Mouse (Mus musculus) thymus, postnatal 10 days (tissue): ENCODE results near the gene Arhgap29.

Experiments
- DNase-seq, 2 experiments: peaks; one replicate each; pipeline ENCODE4 v3.0.0; 2021; ENCODE audit warnings: low spot score in 2 of 2

Gene Arhgap29

DNA sequence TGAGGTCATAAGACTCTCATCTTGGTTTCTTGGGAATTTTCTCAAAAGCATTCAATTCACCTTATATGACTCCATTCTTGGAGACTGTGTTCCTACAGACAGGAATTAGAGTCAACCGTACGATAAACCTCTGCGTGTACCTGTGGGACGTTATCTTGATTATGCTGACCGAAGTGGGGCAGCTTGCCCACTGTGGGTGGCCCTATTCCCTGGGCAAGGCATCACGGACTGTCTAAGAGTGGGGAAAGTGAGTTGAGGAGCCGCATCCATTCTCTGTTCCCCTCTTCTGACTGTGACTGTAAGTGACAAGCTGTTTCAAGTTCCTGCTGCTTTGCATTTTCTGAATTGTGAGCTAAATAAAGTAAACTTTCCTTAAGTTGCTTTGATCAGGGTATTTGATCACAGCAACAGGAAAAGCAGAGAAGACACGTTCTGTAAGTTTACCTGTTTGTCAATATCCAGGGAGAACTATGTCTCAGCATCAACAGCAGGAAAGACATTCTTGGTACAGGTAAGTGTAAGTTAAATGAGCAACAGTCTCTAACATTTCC is at the start of gene Arhgap29:
Gene Arhgap29, plus strand, starts transcription at position 501 of the 551 bp plus-strand sequence.
- DNase-seq, result no peak

DNA sequence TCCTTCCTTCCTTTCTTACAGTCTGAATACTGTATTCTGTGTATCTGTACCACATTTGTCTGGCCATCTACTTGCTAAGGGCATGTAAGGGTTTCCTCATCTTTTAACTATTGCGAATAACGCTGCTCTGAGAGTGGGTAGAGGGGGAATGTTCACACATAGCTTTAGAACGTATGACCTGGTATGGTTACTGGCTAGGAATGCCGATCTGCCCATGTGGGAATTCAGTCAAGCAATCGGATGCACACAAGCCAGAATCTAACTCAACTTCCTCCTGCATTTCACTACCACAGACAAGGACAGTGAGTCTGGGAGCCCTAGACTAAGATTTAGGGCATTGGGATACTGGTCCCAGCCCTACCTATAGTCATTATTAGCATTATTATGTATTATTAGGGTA is 49.6 kb upstream of the Arhgap29 start:
- no peak for DNase-seq

DNA sequence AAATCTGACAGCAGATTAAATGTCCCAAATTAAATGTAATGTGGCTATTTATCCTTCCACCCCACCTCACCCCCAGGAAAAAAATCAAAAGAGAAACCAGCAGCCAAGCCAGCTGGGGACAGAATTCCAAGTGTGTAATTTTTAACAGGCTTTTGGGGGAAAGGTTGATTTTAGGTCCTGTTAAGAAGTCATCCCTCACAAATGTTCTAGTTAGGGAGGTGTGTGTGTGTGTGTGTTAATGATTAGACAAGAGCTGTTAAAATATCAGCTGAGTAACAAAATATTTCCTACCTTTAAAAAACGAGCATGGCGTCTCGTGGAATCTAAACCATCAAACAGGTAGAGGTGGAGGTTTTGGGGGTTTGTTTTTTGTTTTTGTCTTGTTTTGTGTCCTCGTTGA is 49.1 kb upstream of the Arhgap29 start:
- DNase-seq, result no peak

DNA sequence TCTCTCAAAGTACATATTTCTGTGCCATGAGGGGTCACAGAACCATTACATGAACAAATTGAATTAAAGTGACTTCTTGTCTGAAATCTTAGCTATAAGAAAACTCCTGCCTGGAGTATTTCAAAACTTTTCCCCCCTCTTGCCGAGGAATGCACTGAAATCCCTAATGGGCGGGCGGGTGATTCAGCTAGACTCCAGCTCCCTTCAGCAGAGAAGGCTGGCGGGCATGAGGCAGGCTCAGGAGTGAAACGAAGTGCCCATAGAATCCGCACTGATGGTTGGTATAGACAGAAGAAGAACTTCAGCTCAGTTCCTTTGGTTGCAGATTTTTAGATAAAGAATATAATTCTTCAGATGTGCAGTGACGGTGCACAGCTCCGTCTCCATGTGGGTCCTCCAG is 48.6 kb upstream of the Arhgap29 start:
- no peak for DNase-seq

DNA sequence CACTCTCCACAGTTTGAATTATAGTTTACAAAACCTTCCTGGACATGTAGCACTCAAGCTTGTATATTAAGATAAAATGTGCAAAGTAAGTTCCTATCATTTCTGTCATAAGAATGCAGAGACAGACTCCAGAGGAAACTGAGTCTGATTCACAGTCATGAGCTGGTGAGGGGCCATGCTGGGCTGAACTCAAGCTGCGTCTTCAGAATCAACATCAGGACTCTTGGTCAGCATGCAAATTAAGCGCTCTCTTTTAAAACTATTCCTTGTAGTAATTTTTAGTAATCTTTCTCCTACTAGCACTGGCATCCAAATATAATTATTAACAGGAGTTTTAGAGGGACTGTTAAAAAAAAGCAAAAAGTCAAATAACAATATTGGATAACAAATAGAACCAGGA is 47.9 kb upstream of the Arhgap29 start:
- no peak for DNase-seq

DNA sequence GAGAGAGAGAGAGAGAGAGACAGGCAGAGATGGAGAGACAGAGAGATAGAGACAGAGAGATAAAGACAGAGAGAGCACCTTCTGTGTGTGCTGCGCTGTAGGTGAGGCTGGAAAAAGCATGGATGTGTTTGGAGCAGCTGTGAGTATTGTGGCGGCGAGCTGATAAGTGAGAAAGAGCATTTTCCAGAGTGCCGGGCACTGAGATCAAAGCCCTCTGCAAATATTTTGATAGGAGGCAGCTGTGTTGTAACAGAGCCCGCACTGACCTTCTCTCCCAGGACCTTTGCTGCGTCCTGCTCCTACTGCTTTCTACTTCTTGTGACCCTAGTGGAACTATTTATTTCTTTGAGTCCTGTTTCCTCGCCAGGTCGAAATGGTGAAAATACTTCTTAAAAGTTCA is 45.7 kb upstream of the Arhgap29 start:
- no peak for DNase-seq

DNA sequence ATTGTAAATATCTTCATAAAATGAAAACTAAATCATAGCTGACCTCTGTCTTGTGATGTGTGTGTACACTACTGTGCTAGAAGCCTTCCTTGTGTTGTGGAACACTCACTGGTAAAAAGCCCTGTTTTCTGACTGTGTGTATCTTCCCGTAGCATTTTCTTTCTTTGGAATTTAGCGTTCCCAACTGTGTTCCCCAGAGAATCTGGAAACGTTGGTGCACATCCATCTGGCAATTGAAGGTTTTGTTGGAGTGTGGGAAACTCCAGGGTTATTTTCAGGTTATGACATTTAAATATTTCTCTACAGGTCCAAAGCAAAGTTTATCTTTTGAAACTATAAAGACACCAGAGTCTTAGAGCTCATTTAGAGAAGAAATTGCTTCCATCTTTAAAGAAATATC is 43.2 kb upstream of the Arhgap29 start:
- no peak for DNase-seq

DNA sequence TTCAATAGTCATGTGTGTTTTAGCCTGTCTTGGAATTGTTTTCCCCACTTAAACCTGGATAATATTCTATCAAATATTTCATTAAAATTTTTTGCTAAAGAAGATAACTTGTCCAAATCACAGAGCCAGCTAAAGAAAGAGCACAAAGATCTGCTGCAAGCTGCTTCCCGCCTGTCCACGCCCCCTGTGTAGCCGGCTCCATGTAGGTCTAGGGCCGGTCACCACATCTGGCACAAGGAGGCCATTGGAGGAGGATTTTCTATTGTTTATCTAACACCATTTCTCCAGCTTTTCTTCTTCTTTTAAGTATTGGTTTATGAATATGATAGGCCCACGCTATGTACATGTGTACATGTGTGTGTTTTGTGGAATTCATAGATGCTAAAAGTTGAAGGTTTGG is 38.9 kb upstream of the Arhgap29 start:
- no peak for DNase-seq

DNA sequence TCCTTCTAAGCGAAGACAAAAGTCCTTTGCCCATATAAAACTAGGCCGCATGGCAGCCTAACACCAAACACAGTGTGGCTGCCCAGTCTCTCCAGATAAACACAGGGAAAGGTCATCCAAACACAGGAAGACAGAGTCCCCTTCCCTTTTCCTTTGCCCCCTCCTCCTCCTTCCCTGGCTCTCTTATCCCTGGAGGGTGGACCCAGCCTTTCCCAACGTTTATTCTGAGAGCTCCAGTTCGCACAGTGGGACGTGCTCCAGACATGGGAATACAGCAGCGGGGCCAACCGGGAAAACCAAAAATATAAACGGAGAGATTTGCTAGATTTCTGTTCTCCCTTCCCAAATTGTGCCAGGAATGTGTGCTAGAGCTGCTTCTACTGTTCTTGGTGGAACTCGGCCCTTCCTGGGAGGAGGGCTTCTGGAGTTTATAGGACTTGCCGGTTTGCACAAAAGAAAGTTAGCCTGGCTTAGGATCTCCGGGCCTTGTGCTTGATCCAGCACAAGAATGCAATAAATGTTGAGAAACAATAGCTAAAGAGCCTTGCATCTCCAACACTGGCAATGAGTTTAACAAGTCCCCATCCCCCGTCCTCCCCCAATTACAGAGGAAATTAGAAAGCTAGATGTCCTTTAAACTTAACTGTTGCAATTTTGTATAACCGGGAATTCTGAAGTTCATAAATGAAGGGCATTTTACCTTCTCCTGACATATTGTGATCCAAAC is 37.7 kb upstream of the Arhgap29 start:
- DNase-seq, result no peak

DNA sequence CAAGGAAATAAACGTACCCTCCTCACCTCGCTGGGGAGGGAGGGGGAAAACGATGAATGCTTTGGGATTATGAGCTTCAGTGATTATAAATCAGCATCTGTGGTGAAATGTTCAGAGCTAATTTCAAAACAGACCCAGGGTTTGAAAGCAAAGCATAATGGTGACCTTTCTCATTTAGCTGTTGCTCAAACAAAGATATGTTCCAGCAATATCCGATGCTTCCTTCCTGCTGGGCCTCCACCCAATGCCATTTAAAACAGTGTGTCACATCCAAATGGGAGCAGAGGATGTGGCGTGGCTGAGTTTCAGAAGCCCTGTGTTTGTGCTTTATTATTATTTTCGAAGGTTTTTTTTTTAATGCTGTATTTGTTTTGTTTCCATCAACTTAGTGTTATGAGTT is 37.1 kb upstream of the Arhgap29 start:
- DNase-seq, result no peak

DNA sequence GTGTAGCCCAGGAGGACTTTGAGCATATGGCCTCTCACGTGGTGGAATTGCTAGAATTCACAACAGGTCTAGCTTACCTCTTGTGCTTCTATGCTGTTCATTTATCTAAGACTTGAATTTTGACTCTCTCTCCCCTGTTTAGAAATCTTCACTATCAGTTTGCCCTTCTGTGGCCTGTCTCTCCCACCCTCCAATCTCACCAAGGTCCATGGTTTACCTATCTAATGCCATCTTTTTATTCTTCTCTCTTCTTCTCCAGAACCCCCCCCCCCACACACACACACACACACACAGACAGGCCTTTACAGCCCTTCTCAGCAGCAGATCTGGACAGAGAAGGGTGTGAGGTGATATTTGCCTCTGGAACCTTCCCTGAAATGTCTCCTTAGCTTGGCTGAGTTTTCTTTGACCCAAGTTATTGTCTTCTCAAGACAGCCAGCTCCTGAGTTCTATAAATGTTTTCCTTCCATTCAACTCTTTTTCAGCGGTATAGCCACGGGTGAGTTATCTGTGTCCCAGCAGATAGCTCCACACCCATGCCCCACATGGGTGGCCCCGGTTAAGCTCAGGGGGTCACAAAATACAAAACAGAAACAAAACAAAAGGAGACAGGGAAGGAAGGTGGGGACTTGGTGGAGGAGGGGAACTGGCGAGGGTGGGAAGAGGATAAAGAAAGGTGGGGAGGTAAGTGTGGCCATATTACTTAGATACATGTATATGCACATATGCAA is 35.4 kb upstream of the Arhgap29 start:
- no peak for DNase-seq

DNA sequence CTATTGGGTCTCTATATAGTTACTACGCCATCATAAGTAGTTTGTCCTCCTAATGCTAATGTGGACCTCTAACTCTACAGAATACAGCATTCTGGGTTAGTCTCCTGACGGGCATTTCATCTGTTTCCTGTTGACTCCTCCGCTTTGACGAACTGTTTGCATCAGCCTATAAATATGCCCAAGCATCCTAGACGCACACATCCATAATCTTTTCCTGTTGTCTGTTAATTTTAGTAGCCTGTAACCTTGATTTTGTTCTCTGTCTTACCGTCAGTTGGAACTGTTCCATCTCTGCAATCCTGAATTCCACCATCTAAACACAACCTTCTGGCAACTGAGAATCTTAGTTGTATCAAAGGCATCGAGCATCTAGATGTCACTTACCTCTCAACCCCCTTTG is 34.7 kb upstream of the Arhgap29 start:
- DNase-seq, result no peak

DNA sequence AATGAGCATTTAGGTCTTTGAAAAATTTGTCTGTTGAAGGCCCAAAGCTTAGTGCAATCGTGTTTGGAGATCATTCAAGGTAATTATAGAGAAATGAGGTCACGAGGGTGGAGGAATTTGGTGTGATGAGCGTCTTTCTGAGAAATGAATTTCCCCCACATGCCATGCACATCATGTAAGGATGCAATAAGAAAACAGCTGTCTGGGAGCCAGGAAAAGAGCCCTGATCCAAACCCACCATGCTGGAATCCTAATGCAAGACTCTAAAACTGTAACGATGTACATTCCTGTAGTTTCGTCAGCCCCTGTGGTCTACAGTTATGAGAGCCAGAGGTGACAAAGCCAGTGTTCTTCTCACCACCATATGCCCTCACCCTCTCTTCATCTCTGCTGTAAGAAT is 32.4 kb upstream of the Arhgap29 start:
- DNase-seq, result no peak

DNA sequence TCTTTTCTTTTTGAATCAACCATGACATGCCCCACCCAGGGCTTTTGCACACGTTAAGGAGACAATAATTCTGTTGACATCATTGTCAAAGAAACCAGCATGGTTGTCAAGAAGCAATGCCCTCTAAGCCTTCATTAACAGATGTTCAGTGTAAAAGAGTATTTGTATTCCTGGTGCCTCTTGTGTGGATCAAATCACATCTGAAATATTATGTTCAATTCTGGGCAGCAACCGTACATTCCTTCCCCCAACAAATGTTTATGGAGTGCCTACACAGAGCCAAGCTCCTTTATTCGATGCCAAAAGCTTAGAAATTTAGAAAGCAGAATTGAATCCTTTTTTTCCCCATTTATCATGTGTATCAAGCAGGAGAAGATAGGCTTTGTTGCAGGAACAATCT is 31.6 kb upstream of the Arhgap29 start:
- DNase-seq, result no peak

DNA sequence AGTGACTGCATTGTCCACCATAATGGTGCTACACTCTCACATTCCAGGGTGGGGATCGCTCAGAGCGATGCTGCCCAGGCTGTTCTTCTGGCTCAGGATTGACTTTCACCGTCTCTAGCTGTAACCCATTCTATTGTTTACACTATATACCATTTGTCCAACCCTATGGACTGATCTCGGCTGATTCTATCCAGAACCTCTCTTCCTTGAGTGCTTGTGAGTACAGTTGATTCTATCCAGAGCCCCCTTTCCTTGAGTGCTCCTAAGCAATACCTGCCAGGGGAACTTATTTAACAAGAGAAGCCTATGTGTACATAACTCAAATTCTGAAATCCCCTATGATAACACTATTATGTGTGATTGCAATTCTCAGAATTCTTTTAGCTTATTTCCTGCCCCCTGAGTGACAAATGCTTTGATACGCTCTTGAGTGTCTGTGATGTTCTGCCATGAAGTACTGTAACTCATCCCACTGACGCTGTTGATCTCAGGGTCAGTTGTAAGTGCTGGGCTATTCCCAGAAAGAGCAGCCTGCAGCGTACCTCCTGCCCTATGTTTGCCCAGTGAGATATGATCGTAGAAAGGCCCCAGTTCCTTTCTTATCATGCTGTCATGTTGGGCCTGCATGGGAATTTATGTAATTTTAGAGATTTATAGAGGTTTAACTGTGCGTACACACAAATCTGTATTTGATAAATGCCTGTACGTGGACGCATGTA is 27.4 kb upstream of the Arhgap29 start:
- DNase-seq, result no peak

DNA sequence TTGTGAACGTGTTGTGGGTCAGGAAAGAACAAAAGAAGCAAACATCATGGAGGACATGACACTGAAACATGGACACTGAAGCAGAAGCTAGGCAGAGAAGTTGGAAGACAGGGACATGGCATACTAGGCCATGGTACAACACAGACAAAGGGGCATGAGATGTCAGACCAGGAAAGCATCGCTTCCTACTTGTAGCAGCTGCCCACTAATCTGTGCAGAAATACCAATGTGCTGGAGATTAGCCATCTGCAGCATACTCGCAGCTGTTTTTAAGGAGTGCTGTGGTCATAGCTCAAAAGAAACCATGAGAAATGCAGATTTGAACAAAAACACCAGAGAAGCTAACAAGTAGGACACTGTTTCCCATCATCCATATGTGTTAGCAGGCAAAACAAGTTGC is 24.7 kb upstream of the Arhgap29 start:
- no peak for DNase-seq

DNA sequence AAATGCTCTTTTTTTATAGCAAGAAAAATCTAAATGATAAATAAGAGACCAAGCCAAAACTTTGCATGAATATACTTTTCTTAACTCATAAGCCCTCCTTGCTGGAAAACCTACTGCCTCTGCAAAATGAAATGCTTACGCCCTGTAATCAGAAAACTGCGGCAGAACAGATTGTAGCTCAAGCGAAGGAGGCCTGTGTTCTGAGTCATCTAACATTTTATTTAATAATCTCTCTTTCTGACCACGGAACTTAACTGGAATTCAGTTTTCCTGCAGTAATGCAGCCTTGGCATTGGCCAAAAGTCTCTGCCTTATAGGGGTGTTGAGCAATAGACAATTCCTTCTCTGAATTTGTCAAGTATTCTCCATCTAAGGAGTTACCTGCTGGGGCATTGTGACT is 19.5 kb upstream of the Arhgap29 start:
- no peak for DNase-seq

DNA sequence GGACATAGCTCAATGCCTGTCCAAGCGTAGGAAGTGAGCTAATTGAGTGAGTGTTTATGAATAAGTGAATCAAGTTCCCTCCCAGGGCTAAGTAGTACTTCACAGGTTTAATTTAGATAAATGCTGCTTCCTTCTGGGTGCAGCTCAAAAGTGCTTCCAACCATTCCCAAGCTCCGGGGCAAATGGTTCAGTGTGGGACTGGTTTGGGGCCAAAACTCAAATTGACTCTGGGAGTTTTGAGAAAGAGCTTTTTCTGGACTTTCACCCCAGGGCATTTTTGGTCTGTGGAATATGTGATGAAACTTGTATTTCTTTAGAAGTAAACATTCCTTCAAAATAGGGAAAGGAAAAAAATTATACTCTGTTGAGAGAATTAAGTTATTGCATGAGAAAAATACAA is 16.1 kb upstream of the Arhgap29 start:
- DNase-seq, result no peak

DNA sequence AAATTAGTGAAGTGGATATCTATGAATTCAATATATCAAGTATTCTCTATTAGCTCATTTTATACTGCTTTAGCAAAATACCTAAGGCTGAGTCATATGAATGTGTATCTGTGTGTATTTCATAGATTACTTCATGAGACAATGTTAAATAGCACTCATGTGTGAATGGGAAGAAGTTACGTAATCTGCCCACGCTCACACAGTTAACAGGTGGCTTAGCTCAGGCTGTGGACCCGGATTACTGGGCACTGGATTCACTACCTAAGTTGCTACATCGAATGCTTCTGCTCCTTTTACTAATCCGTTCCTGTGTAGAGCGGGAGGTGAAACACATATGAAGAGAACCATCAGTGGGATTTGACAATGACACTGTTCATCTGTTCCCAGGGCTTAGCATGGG is 15.3 kb upstream of the Arhgap29 start:
- no peak for DNase-seq

DNA sequence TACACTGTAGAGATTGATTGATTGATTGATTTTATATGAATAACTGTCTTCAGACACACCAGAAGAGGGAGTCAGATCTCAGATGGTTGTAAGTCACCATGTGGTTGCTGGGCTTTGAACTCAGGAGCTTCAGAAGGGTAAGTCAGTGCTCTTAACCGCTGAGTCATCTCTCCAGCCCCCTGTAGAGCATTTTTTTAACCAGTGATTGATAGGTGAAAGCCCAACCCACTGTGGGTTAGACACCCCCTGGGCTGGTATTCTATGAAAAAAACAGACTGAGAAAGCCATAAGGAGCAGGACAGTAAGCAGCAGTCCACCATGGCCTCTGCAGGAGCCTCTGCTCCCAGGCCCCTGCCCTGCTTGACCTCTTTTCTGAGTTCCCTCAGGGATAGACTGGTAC is 12.7 kb upstream of the Arhgap29 start:
- DNase-seq, result no peak

DNA sequence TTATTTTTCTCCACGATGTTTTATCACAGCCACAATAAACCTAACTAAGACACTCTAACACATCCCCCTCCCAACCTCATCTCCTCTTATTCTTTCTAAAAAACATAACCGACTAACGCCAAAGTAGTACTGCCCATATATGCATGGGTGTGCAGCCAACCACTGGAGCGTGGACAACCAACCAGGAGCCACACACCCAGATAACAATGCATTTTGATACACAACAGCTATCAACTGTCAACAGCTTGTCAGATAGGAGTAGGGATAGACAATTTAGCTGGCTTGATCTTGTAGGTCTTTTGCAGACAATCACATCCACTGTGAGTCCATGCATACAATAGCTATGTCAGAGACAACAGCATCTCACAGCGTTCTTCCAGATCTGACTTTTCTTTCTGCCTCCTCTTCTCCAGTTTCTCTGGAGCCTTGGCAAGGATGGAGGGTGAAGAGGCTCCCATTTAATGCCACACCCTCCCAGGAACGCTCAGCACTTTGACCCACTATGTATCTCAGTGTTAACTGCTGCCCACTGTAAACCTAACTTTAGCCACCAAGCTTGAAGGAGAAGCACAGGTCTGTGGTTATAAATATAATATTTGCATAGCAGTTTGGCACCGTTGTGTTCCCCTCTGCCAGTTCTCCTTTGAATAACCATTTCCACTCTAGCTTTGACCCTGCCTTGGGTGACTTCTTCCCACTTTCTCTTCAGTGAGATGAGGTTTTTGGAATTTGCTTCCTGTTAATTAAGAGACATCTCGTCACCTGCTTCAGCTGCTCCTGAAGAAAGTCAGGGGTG is 12.0 kb upstream of the Arhgap29 start:
- DNase-seq, result no peak

DNA sequence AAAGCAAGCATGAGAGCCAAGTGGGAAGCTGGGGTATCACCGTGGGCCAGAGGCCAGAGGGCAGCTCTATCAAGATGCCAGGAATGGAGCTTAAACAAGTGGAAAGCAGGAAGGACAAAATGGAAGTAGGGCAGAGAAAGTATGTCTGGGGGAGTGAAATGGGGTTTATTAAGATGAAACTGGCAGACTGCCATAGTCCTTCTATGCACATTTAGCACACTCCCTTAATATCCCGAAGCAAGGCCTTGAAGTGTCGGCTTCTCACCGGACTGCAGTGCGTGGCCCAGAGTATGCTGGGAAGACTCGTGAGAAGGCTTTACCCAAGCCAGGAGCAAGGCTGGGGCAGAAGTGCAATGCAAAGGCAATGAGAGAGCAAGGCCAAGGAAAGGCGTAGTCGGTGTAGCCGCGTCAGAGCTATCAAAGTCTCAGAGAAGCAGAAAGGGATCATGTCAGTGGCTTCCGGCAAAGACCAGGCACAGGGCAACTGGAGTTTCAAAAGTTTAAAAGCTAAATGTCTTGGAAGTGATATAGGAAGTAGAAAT is 11.1 kb upstream of the Arhgap29 start:
- DNase-seq, result no peak
